Mouse (Mus musculus) macrophage (primary cell): ENCODE results near the gene Gstt4. TPM values are rescaled to one million over a fixed set of nuclear protein-coding genes. Genes with fewer than 3 reads are reported as not detected.
"Not testable (repeated sequence)": the region's sequence is repeated elsewhere in the genome, so short reads cannot be mapped to it uniquely, and the experiment has no call there.

Experiments used
- H3K27ac ChIP-seq: fragments of 350-480 bp; formaldehyde crosslinking; 2 replicates; pipeline ENCODE4 v1.9.0; 2021
- H3K36me3 ChIP-seq: fragments of 350-480 bp; formaldehyde crosslinking; 2 replicates; pipeline ENCODE4 v1.9.0; 2021; ENCODE audit errors: inconsistent target
- H3K4me3 ChIP-seq: fragments of 350-480 bp; formaldehyde crosslinking; 2 replicates; pipeline ENCODE4 v1.9.0; 2021; ENCODE audit errors: inconsistent target
- H3K79me2 ChIP-seq: fragments of 350-480 bp; formaldehyde crosslinking; 2 replicates; pipeline ENCODE4 v1.9.0; 2021; ENCODE audit errors: inconsistent target
- WGBS: methylation state at CpG from one replicate; pipeline ENCODE4 v1.1.7; 2026; ENCODE audit warnings: inconsistent platforms; ENCODE audit not compliant: missing documents; 5-methylcytosine and 5-hydroxymethylcytosine counted together
- polyA plus RNA-seq: library from polyadenylated mRNA; stranded (reverse); fragments of 250-400 nt; gene quantifications from 3 replicates; pipeline ENCODE4 v1.2.4, GENCODE M21; 2018; ENCODE audit warnings: inconsistent platforms

Gene Gstt4
- polyA plus RNA-seq, 1 experiment from 2014 or later, result not detected

DNA sequence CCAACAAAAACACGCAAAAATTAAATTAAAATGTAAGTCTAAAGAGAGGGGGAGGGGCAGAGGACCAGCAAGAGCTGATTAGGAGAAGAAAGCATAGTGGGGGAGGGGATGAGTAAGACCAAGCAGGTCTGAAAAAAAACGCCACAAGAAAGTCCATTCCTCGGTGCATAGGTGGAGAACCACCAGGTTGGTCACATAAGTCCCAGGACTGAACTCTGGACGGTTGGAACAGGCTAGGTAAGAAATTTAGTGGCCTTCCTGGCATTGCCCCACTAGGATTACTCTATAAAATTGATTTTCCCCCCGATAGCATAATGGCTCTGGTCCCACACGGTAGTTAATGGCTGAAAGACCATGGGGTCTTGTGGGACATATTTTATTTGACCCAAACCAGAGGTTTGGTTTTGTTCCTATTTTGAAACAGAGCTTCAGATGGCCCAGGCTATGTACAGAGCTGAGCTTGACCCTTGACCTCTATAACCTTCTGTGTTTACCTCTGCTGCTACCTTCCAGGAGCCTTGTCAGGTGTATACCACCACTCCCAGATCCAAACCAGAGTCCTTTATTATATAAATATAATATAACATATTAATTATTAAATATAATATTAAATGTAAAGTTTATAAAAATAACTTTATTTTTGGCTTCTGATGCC, 33.1 kb downstream of the Gstt4 start:
- H3K27ac ChIP-seq, result no peak overlapping the region
- 91% methylated on average over 6 of the region's 6 CpGs for WGBS
- no peak overlapping the region for H3K4me3 ChIP-seq
- no peaks in the 10 kb centered on the region for H3K36me3 ChIP-seq
- no peaks in the 10 kb centered on the region for H3K79me2 ChIP-seq

GRCm38 (mm10) chr10:75788277-75788676, 34.1 kb downstream of the Gstt4 start:
- H3K4me3 ChIP-seq, result no peak overlapping the region
- H3K27ac ChIP-seq, result no peak overlapping the region
- WGBS, result 92% methylated on average over 8 of the region's 8 CpGs
- H3K36me3 ChIP-seq, result no peaks in the 10 kb centered on the region
- H3K79me2 ChIP-seq, result no peaks in the 10 kb centered on the region

DNA sequence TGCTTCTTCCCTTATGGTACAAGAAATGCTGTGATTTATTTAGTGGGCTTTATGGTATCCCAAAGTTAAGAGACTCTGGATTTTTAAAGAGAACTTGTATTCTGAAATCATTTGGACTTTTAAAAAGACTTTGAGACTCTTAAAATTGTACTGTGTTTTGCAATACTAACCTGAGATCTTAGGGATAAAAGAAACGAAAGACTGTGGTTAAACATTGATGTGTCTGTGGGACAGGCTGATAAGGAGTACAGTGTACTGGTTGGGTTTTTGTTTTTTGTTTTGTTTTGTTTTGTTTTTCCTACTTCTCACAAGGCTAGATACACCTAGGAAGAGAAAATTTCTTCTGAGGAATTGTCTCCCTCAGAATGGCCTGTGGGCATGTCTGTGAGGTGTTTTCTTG, 36.9 kb downstream of the Gstt4 start:
- Histone ChIP-seq H3K4me3 (no peak overlapping the region), H3K79me2 (no peaks in the 10 kb centered on the region), H3K27ac (no peak overlapping the region), H3K36me3 (no peaks in the 10 kb centered on the region)
- 50% methylated on average over 1 of the region's 1 CpGs for WGBS

GRCm38 (mm10) chr10:75780769-75781578, 41.4 kb downstream of the Gstt4 start, which contains the start of the genes Gm20441 and Gstt3:
Gene Gm20441, minus strand, starts transcription at chr10:75780954.
Gene Gstt3, minus strand, starts transcription at chr10:75781414.
- H3K4me3 ChIP-seq, result peak within 1 kb of the TSS; percentile 49
- H3K36me3 ChIP-seq, result no peaks in the 10 kb centered on the region
- peak within 1 kb of the TSS; percentile 32 for H3K27ac ChIP-seq
- no peaks in the 10 kb centered on the region for H3K79me2 ChIP-seq
- WGBS, result 2% methylated on average over 28 of the region's 28 CpGs

- no peaks in the 10 kb centered on the region for H3K36me3 ChIP-seq
- WGBS, result 63% methylated on average over 15 of the region's 15 CpGs
- H3K27ac ChIP-seq, result no peak overlapping the region
- no peak overlapping the region for H3K4me3 ChIP-seq
- no peaks in the 10 kb centered on the region for H3K79me2 ChIP-seq
These were observed 42.9 kb downstream of the Gstt4 start for GRCm38 (mm10) chr10:75779206-75780174.

GRCm38 (mm10) chr10:75777885-75778284, 44.5 kb downstream of the Gstt4 start:
- Histone ChIP-seq H3K36me3 (no peaks in the 10 kb centered on the region), H3K79me2 (no peaks in the 10 kb centered on the region), H3K4me3 (no peak overlapping the region), H3K27ac (no peak overlapping the region)
- 88% methylated on average over 2 of the region's 2 CpGs for WGBS

- no peaks in the 10 kb centered on the region for H3K79me2 ChIP-seq
- WGBS, result 91% methylated on average over 6 of the region's 6 CpGs
- H3K4me3 ChIP-seq, result no peak overlapping the region
- H3K27ac ChIP-seq, result no peak overlapping the region
- H3K36me3 ChIP-seq, result no peaks in the 10 kb centered on the region
These were observed 45.8 kb downstream of the Gstt4 start for GRCm38 (mm10) chr10:75776562-75776961.

GRCm38 (mm10) chr10:75774587-75774986, 47.8 kb downstream of the Gstt4 start:
- Histone ChIP-seq H3K79me2 (no peaks in the 10 kb centered on the region), H3K4me3 (no peak overlapping the region), H3K36me3 (no peaks in the 10 kb centered on the region), H3K27ac (no peak overlapping the region)
- 98% methylated on average over 9 of the region's 9 CpGs for WGBS

GRCm38 (mm10) chr10:75774102-75774501, 48.2 kb downstream of the Gstt4 start:
- WGBS, result 95% methylated on average over 5 of the region's 5 CpGs
- Histone ChIP-seq H3K27ac (no peak overlapping the region), H3K4me3 (no peak overlapping the region), H3K79me2 (no peaks in the 10 kb centered on the region), H3K36me3 (no peaks in the 10 kb centered on the region)

GRCm38 (mm10) chr10:75772795-75773664, 49.3 kb downstream of the Gstt4 start, which contains the start of gene Ddt:
Gene Ddt, minus strand, starts transcription at chr10:75773414.
- no peaks in the 10 kb centered on the region for H3K79me2 ChIP-seq
- H3K27ac ChIP-seq, result peak within 1 kb of the TSS; percentile 37
- WGBS, result under 1% methylated on average over 46 of the region's 47 CpGs
- H3K36me3 ChIP-seq, result no peaks in the 10 kb centered on the region
- H3K4me3 ChIP-seq, result peak within 1 kb of the TSS; percentile 90

DNA sequence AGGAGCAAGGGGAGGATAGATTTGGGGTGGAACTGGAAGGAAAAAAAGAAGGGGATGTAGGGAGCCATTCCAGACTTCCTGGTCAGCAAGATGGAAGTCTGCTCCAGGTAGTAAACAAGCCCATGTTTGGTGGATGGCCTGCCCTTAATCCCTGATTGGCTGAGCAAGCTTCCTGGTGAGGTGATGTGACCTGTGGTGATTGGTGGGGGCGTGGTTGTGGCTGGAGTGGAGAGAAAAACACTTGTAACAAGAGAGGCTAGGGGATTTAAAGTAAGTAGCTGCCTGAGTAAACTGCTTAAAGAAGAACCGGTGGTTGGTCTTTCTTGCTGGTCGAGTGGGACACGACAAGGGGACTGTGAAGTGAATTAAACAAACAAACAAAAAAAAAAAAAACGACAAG, 54.6 kb downstream of the Gstt4 start:
- 62% methylated on average over 5 of the region's 5 CpGs for WGBS
- H3K27ac ChIP-seq, H3K4me3 ChIP-seq, H3K36me3 ChIP-seq: not testable (repeated sequence)
- H3K79me2 ChIP-seq, result peaks cover 12% of the 10 kb centered on the region

DNA sequence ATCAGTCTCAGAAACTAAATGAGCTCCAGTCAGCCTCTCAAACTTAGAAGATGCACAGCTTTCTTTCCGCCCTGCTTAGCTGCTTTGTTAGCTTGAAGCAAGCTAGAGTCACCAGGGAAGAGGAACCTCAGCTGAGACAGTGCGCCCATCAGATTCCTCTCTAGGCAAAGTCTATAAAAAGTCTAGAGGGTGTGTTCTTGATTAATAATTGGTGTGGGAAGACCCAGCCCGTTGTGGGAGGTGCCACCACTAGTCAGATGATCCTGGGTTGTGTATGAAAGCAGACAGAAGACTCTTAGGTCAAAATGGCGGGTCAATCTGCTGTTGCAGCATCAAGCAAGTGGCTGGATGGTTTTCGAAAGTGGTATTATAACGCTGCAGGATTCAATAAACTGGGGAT, 55.5 kb downstream of the Gstt4 start:
- Histone ChIP-seq H3K4me3 (no peak overlapping the region), H3K79me2 (peaks cover 21% of the 10 kb centered on the region), H3K36me3 (no peaks in the 10 kb centered on the region), H3K27ac (no peak overlapping the region)
- 82% methylated on average over 6 of the region's 6 CpGs for WGBS
